Mouse (Mus musculus): ENCODE measurements around the gene Gm28891. TPM values are rescaled to one million over a fixed set of nuclear protein-coding genes. Genes with fewer than 3 reads are reported as not detected.

Gm28891 gene
- not detected in 2 replicates for polyA plus RNA-seq (2021; fragmentation: Nextera tagmentation)
- long read RNA-seq, experiment 1, result 0 reads
- long read RNA-seq, experiment 2, result 0 reads

DNA sequence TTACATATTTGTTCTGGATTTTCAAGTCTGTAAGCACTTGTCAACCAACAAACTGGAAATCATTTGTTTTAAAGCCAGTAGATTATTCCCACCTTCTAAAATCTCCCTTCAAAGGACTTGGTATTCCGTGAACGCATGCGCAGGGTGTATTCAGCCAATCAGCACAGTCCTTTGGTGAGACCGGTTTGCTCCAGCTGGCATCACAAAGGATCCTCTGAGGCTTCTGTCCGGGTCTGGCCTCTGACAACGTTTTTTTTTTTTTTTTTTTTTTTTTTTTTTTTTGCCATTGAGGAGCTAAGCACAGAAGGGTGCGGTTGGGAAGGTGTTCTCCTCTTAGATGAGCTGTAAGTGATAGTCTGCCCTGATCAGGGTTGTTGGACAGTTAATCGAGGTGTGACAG, at the start of gene Gm28891:
TSS of gene Gm28891 (plus strand) at position 301 of the 400 bp plus-strand sequence.

Measured in layer of hippocampus, adult 6 months (tissue).